Mouse (Mus musculus) lung, postnatal 25 days (tissue): ENCODE results near the gene Ndufb10.
"Not testable (repeated sequence)": the region's sequence is repeated elsewhere in the genome, so short reads cannot be mapped to it uniquely, and the experiment has no call there.

Experiments
- DNase-seq: peaks from one replicate; pipeline ENCODE4 v3.0.0; 2022; ENCODE audit warnings: low spot score

Ndufb10 gene

GRCm38 (mm10) chr17:24733434-24734050, 9.3 kb upstream of the Ndufb10 start:
- no peak for DNase-seq

GRCm38 (mm10) chr17:24732233-24732935, 8.1 kb upstream of the Ndufb10 start:
- DNase-seq = no peak

- DNase-seq = no peak
Observed at GRCm38 (mm10) chr17:24730787-24731186, 6.5 kb upstream of the Ndufb10 start.

- no peak for DNase-seq
Observed at GRCm38 (mm10) chr17:24729067-24729466, 4.8 kb upstream of the Ndufb10 start.

- DNase-seq = no peak
Observed at GRCm38 (mm10) chr17:24728184-24728583, 3.9 kb upstream of the Ndufb10 start.

- DNase-seq = no peak
Observed at GRCm38 (mm10) chr17:24727618-24728017, 3.3 kb upstream of the Ndufb10 start, which contains the start of gene Rpl3l. Gene Rpl3l, plus strand, starts transcription at chr17:24727820.

GRCm38 (mm10) chr17:24725637-24726390, 1.5 kb upstream of the Ndufb10 start:
- no peak for DNase-seq

- no peak for DNase-seq
Observed at GRCm38 (mm10) chr17:24723881-24724180, 447 bp downstream of the Ndufb10 start.

GRCm38 (mm10) chr17:24723122-24723880, 977 bp downstream of the Ndufb10 start:
- no peak for DNase-seq

- no peak for DNase-seq
Observed at GRCm38 (mm10) chr17:24722220-24722924, 1.9 kb downstream of the Ndufb10 start.

- DNase-seq = not testable (repeated sequence)
Observed at GRCm38 (mm10) chr17:24721383-24721955, 2.8 kb downstream of the Ndufb10 start.

- not testable (repeated sequence) for DNase-seq
Observed at GRCm38 (mm10) chr17:24720616-24721015, 3.7 kb downstream of the Ndufb10 start.

GRCm38 (mm10) chr17:24719494-24720222, 4.6 kb downstream of the Ndufb10 start:
- peak; percentile 99 for DNase-seq

- not testable (repeated sequence) for DNase-seq
Observed at GRCm38 (mm10) chr17:24718938-24719337, 5.3 kb downstream of the Ndufb10 start.

- no peak for DNase-seq
Observed at GRCm38 (mm10) chr17:24717943-24718342, 6.3 kb downstream of the Ndufb10 start, which contains the start of the genes Rnf151 and Rps2. Gene Rnf151, minus strand, starts transcription at chr17:24718063. Gene Rps2, plus strand, starts transcription at chr17:24718116.

- DNase-seq = no peak
Observed at GRCm38 (mm10) chr17:24716166-24716682, 8.1 kb downstream of the Ndufb10 start.

- no peak for DNase-seq
Observed at GRCm38 (mm10) chr17:24715556-24715955, 8.7 kb downstream of the Ndufb10 start.

GRCm38 (mm10) chr17:24708646-24709045, 15.6 kb downstream of the Ndufb10 start:
- peak; percentile 52 for DNase-seq

- no peak for DNase-seq
Observed at GRCm38 (mm10) chr17:24707801-24708425, 16.4 kb downstream of the Ndufb10 start.
